Mouse (Mus musculus): Measurements from ENCODE around the gene Fut7. TPM values are rescaled to one million over a fixed set of nuclear protein-coding genes. Genes with fewer than 3 reads are reported as not detected.

The Fut7 gene
- polyA plus RNA-seq (2012; ENCODE audit: insufficient read depth, insufficient read length, missing spikeins) = not detected in 2 replicates

- Histone ChIP-seq H3K27ac (replicated peaks; ENCODE audit: low read depth, low read length) (peak within 1 kb of the TSS; percentile 60; the same call in 1 of the 2 replicates), H3K4me1 (ENCODE audit: control insufficient read depth, insufficient read depth, insufficient read length, low read length) (no peaks in the 10 kb centered on the region), H3K4me3 (ENCODE audit: insufficient read depth, low read depth, low read length) (no peak within 1 kb of the TSS)
These were observed at the start of gene Fut7 for GRCm38 (mm10) chr2:25422587-25423410. TSS of gene Fut7 (plus strand) at chr2:25423267.

GRCm38 (mm10) chr2:25373431-25373830 is 49.6 kb upstream of the Fut7 start:
- Histone ChIP-seq H3K27ac (replicated peaks; ENCODE audit: low read depth, low read length) (no peak overlapping the region), H3K4me1 (ENCODE audit: control insufficient read depth, insufficient read depth, insufficient read length, low read length) (no peaks in the 10 kb centered on the region), H3K4me3 (ENCODE audit: insufficient read depth, low read depth, low read length) (0 out of 2 replicates have a peak overlapping the region, but pooled peaks have one; percentile 1)

- Histone ChIP-seq H3K27ac (replicated peaks; ENCODE audit: low read depth, low read length) (no peak overlapping the region), H3K4me1 (ENCODE audit: control insufficient read depth, insufficient read depth, insufficient read length, low read length) (no peaks in the 10 kb centered on the region), H3K4me3 (ENCODE audit: insufficient read depth, low read depth, low read length) (no peak overlapping the region)
These were observed 46.5 kb upstream of the Fut7 start for GRCm38 (mm10) chr2:25376589-25376988.

GRCm38 (mm10) chr2:25384492-25384891 is 38.6 kb upstream of the Fut7 start:
- no peaks in the 10 kb centered on the region for H3K4me1 ChIP-seq (ENCODE audit: control insufficient read depth, insufficient read depth, insufficient read length, low read length)
- no peak overlapping the region for H3K27ac ChIP-seq (replicated peaks; ENCODE audit: low read depth, low read length)
- H3K4me3 ChIP-seq (ENCODE audit: insufficient read depth, low read depth, low read length) = no peak overlapping the region

GRCm38 (mm10) chr2:25391266-25391665 is 31.8 kb upstream of the Fut7 start:
- no peak overlapping the region for H3K27ac ChIP-seq (replicated peaks; ENCODE audit: low read depth, low read length)
- H3K4me3 ChIP-seq (ENCODE audit: insufficient read depth, low read depth, low read length) = no peak overlapping the region
- peaks cover under 1% of the 10 kb centered on the region; the same call in 1 of the 2 replicates for H3K4me1 ChIP-seq (ENCODE audit: control insufficient read depth, insufficient read depth, insufficient read length, low read length)

GRCm38 (mm10) chr2:25394281-25395221 is 28.5 kb upstream of the Fut7 start:
- H3K27ac ChIP-seq (replicated peaks; ENCODE audit: low read depth, low read length) = peak overlapping the region; percentile 32; the same call in 1 of the 2 replicates
- H3K4me1 ChIP-seq (ENCODE audit: control insufficient read depth, insufficient read depth, insufficient read length, low read length) = peaks cover 4% of the 10 kb centered on the region; the same call in 1 of the 2 replicates
- no peak overlapping the region for H3K4me3 ChIP-seq (ENCODE audit: insufficient read depth, low read depth, low read length)

- Histone ChIP-seq H3K4me1 (ENCODE audit: control insufficient read depth, insufficient read depth, insufficient read length, low read length) (peaks cover 4% of the 10 kb centered on the region; the same call in 1 of the 2 replicates), H3K27ac (replicated peaks; ENCODE audit: low read depth, low read length) (0 out of 2 replicates have a peak within 1 kb of the TSS, but pooled peaks have one; percentile 13), H3K4me3 (ENCODE audit: insufficient read depth, low read depth, low read length) (peak within 1 kb of the TSS; percentile 65)
These were observed 27.1 kb upstream of the Fut7 start, which contains the start of gene Entpd2 for GRCm38 (mm10) chr2:25395721-25396596. TSS of gene Entpd2 (plus strand) at chr2:25395874.

- 0 out of 2 replicates have a peak overlapping the region, but pooled peaks have one; percentile 13 for H3K27ac ChIP-seq (replicated peaks; ENCODE audit: low read depth, low read length)
- H3K4me3 ChIP-seq (ENCODE audit: insufficient read depth, low read depth, low read length) = peak overlapping the region; percentile 65
- H3K4me1 ChIP-seq (ENCODE audit: control insufficient read depth, insufficient read depth, insufficient read length, low read length) = peaks cover 4% of the 10 kb centered on the region; the same call in 1 of the 2 replicates
These were observed 26.5 kb upstream of the Fut7 start for GRCm38 (mm10) chr2:25396597-25396983.

- no peak overlapping the region for H3K27ac ChIP-seq (replicated peaks; ENCODE audit: low read depth, low read length)
- H3K4me3 ChIP-seq (ENCODE audit: insufficient read depth, low read depth, low read length) = no peak overlapping the region
- H3K4me1 ChIP-seq (ENCODE audit: control insufficient read depth, insufficient read depth, insufficient read length, low read length) = peaks cover 4% of the 10 kb centered on the region; the same call in 1 of the 2 replicates
These were observed 26.1 kb upstream of the Fut7 start for GRCm38 (mm10) chr2:25397010-25397409.

- no peak overlapping the region for H3K27ac ChIP-seq (replicated peaks; ENCODE audit: low read depth, low read length)
- peaks cover 4% of the 10 kb centered on the region; the same call in 1 of the 2 replicates for H3K4me1 ChIP-seq (ENCODE audit: control insufficient read depth, insufficient read depth, insufficient read length, low read length)
- no peak overlapping the region for H3K4me3 ChIP-seq (ENCODE audit: insufficient read depth, low read depth, low read length)
These were observed 25.0 kb upstream of the Fut7 start for GRCm38 (mm10) chr2:25398065-25398464.

- Histone ChIP-seq H3K27ac (replicated peaks; ENCODE audit: low read depth, low read length) (no peak within 1 kb of the TSS), H3K4me3 (ENCODE audit: insufficient read depth, low read depth, low read length) (no peak within 1 kb of the TSS), H3K4me1 (ENCODE audit: control insufficient read depth, insufficient read depth, insufficient read length, low read length) (peaks cover 4% of the 10 kb centered on the region; the same call in 1 of the 2 replicates)
These were observed 24.0 kb upstream of the Fut7 start, which contains the start of gene Npdc1 for GRCm38 (mm10) chr2:25399051-25399450. TSS of gene Npdc1 (plus strand) at chr2:25399351.

- H3K27ac ChIP-seq (replicated peaks; ENCODE audit: low read depth, low read length) = no peak overlapping the region; the same call in 1 of the 2 replicates
- H3K4me1 ChIP-seq (ENCODE audit: control insufficient read depth, insufficient read depth, insufficient read length, low read length) = peaks cover 4% of the 10 kb centered on the region; the same call in 1 of the 2 replicates
- peak overlapping the region; percentile 42 for H3K4me3 ChIP-seq (ENCODE audit: insufficient read depth, low read depth, low read length)
These were observed 22.8 kb upstream of the Fut7 start for GRCm38 (mm10) chr2:25400291-25400690.

- Histone ChIP-seq H3K4me3 (ENCODE audit: insufficient read depth, low read depth, low read length) (peak overlapping the region; percentile 42), H3K27ac (replicated peaks; ENCODE audit: low read depth, low read length) (no peak overlapping the region; the same call in 1 of the 2 replicates), H3K4me1 (ENCODE audit: control insufficient read depth, insufficient read depth, insufficient read length, low read length) (peaks cover 4% of the 10 kb centered on the region; the same call in 1 of the 2 replicates)
These were observed 22.3 kb upstream of the Fut7 start for GRCm38 (mm10) chr2:25400764-25401163.
